In the genomic region with DNA sequence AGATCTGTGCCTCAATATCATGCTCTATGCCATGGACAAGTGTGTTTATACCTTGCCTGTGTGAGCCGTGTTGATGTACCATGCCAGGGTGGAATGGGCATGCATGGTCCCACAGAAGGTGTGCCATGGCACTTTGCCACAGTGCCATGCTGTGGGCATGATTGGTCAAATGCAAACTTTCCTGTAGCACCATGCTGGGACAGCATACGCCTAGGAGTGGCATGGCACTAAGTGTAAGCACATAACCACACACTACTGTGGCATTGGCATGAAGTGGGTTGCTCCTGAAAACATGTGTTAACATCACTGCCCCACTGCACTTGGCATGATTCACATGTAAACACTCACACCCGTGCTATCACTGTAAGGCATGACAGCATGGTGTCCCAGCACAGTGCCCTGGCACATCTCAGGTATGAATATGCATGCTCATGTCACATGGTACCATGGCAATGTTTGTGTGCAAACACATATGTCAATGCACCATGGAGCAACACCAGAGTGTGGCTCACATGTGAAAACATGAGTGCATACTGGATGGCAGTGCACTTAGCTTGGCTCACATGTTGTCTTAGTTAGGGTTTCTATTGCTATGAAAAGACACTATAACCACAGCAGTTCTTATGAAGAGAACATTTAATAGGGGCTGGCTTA, we compare ENCODE assay signal across 17 mouse cellular contexts. TPM values are rescaled to one million over a fixed set of nuclear protein-coding genes. Genes with fewer than 3 reads are reported as not detected.
DNase-seq lines count a peak whose midpoint lies in the region; ATAC-seq and TF ChIP-seq lines count a peak whose summit lies in the region.
"Had no signal": no experiment of that assay in that cellular context is flagged by ENCODE, and none has a peak within 500 bp of the region (broad histone marks: within the 10 kb centered on the region; RNA-seq: fewer than 3 reads in every experiment).

No protein-coding gene starts in this region.

- no peak for TF ChIP-seq RAD21 in MEL (IDR thresholded peaks at IDR 0.05; ENCODE audit: low read depth, low read length)

- TF ChIP-seq CTCF in MEL (IDR thresholded peaks at IDR 0.05 in 2 of 3, conservative IDR thresholded peaks at IDR 0.05 in 1 of 3; ENCODE audit: control insufficient read depth in 1 of 3, insufficient read depth in 1 of 3, low read depth in 2 of 3, low read length in 3 of 3, poor library complexity in 1 of 3, severe bottlenecking in 1 of 3) = no peak

- no peaks in the 10 kb centered on the region for H3K9me3 ChIP-seq in hindbrain, embryonic 16.5 days (ENCODE audit: control insufficient read depth, low read length)
- no peaks in the 10 kb centered on the region for H3K9me3 ChIP-seq in hindbrain, embryonic 10.5 days
- H3K9me3 ChIP-seq in MEL (replicated peaks; ENCODE audit: insufficient read depth, low read length) = no peaks in the 10 kb centered on the region
- H3K9me3 ChIP-seq: embryonic facial prominence, embryonic 13.5 days; heart, embryonic 13.5 days; limb, embryonic 13.5 days had no signal

- ATAC-seq in hindbrain, embryonic 16.5 days = peak; percentile 31; the same call in 1 of the 2 replicates
- no peak for ATAC-seq in megakaryocyte progenitor cell, adult 5-6 weeks (replicated peaks; ENCODE audit: poor library complexity)
- ATAC-seq: intestine, embryonic 16.5 days; midbrain, embryonic 16.5 days had no signal

- H3K27ac ChIP-seq in hindbrain, embryonic 16.5 days (ENCODE audit: low read depth, low read length) = no peak overlapping the region
- no peak overlapping the region for H3K27ac ChIP-seq in hindbrain, embryonic 10.5 days
- no peak overlapping the region for H3K27ac ChIP-seq in MEL (ENCODE audit: control insufficient read depth, low read depth, low read length)
- H3K27ac ChIP-seq: embryonic facial prominence, embryonic 13.5 days; heart, embryonic 13.5 days; limb, embryonic 13.5 days had no signal

- no peak overlapping the region for H3K4me2 ChIP-seq in hindbrain, embryonic 16.5 days (ENCODE audit: low read length)
- H3K4me2 ChIP-seq: heart, embryonic 13.5 days; limb, embryonic 13.5 days had no signal

- no peaks in the 10 kb centered on the region for H3K27me3 ChIP-seq in hindbrain, embryonic 16.5 days (replicated peaks; ENCODE audit: control insufficient read depth, insufficient read depth, low read length)
- H3K27me3 ChIP-seq in hindbrain, embryonic 10.5 days (ENCODE audit: insufficient read depth, poor library complexity, severe bottlenecking) = no peaks in the 10 kb centered on the region
- no peaks in the 10 kb centered on the region; a peak in 1 of 4 replicates for H3K27me3 ChIP-seq in MEL (ENCODE audit: control insufficient read depth in 1 of 2, insufficient read depth in 2 of 2, low read length in 2 of 2)
- H3K27me3 ChIP-seq: embryonic facial prominence, embryonic 13.5 days; heart, embryonic 13.5 days; limb, embryonic 13.5 days had no signal

- H3K9ac ChIP-seq in hindbrain, embryonic 16.5 days (ENCODE audit: low read depth, low read length) = no peak overlapping the region
- H3K9ac ChIP-seq in MEL (ENCODE audit: control insufficient read depth, low read depth, low read length, poor library complexity, severe bottlenecking) = no peak overlapping the region
- H3K9ac ChIP-seq: embryonic facial prominence, embryonic 13.5 days; heart, embryonic 13.5 days; limb, embryonic 13.5 days had no signal

- 79% methylated on average over 3 of the region's 3 CpGs for WGBS in hindbrain, embryonic 16.5 days
- WGBS in hindbrain, embryonic 10.5 days = 83% methylated on average over 3 of the region's 3 CpGs

- peak; percentile 21 for DNase-seq in cerebellum, adult 11 months
- DNase-seq in cerebellum, adult 8-10 months = no peak
- DNase-seq in hindbrain, embryonic 10.5 days (ENCODE audit: low spot score) = no peak
- DNase-seq in MEL (ENCODE audit: low read depth, low spot score) = no peak
- peak; percentile 46 to 50 for DNase-seq in cerebellum, postnatal 14 days
- no peak for DNase-seq in gastrocnemius, postnatal 14 days
- DNase-seq: heart, postnatal 4 days; lung, postnatal 10 days; thymus, postnatal 4 days had no signal

- no peak overlapping the region for H3K4me3 ChIP-seq in hindbrain, embryonic 16.5 days (ENCODE audit: low read length)
- no peak overlapping the region for H3K4me3 ChIP-seq in hindbrain, embryonic 10.5 days
- H3K4me3 ChIP-seq in MEL (ENCODE audit: control insufficient read depth in 1 of 2, insufficient read depth in 1 of 2, low read depth in 2 of 2, low read length in 2 of 2) = no peak overlapping the region
- H3K4me3 ChIP-seq: embryonic facial prominence, embryonic 13.5 days; heart, embryonic 13.5 days; limb, embryonic 13.5 days had no signal

- no peaks in the 10 kb centered on the region for H3K79me2 ChIP-seq in MEL (ENCODE audit: control insufficient read depth, insufficient read depth, low read length, poor library complexity)

- no peak for TF ChIP-seq EP300 in MEL (IDR thresholded peaks at IDR 0.05; ENCODE audit: low read depth in 1 of 2, low read length in 2 of 2)

- peaks cover 3% of the 10 kb centered on the region; the same call in 1 of the 2 replicates for H3K4me1 ChIP-seq in hindbrain, embryonic 16.5 days (ENCODE audit: control insufficient read depth, insufficient read depth, low read depth, low read length)
- peaks cover 11% of the 10 kb centered on the region for H3K4me1 ChIP-seq in hindbrain, embryonic 10.5 days (replicated peaks)
- no peaks in the 10 kb centered on the region for H3K4me1 ChIP-seq in MEL (ENCODE audit: control insufficient read depth in 1 of 2, insufficient read depth in 2 of 2, low read length in 2 of 2)
- H3K4me1 ChIP-seq: embryonic facial prominence, embryonic 13.5 days; heart, embryonic 13.5 days; limb, embryonic 13.5 days had no signal

- no peak for TF ChIP-seq POLR2A in MEL (IDR thresholded peaks at IDR 0.05; ENCODE audit: control insufficient read depth in 1 of 2, insufficient read depth in 1 of 2, low read depth in 1 of 2, low read length in 2 of 2, poor library complexity in 1 of 2)

- no peaks in the 10 kb centered on the region for H3K36me3 ChIP-seq in hindbrain, embryonic 16.5 days (ENCODE audit: control insufficient read depth, insufficient read depth, low read length)
- H3K36me3 ChIP-seq in hindbrain, embryonic 10.5 days = no peaks in the 10 kb centered on the region
- H3K36me3 ChIP-seq in MEL (ENCODE audit: control insufficient read depth in 1 of 2, insufficient read depth in 2 of 2, low read length in 2 of 2) = no peaks in the 10 kb centered on the region
- H3K36me3 ChIP-seq: embryonic facial prominence, embryonic 13.5 days; heart, embryonic 13.5 days; limb, embryonic 13.5 days had no signal

- intact Hi-C loops in gastrocnemius, postnatal 14 days (cut with DNase I; ENCODE audit: low total_unique reads) = no loop called here

TF ChIP-seq in MEL, 35 proteins besides CTCF, POLR2A, EP300 and RAD21:
- TF ChIP-seq TCF12 (IDR thresholded peaks at IDR 0.05; ENCODE audit: low read depth, low read length) = no peak
- 0 out of 2 replicates have a peak, but pooled peaks have one; percentile 50 for TF ChIP-seq POLR2AphosphoS5 (IDR thresholded peaks at IDR 0.05; ENCODE audit: borderline replicate concordance, low read depth, low read length)

RNA-seq across cellular contexts. Expression of a gene that starts 24.2 kb away (rescaled TPM):
- 1.5 and 3.1 TPM in 2 replicates for polyA plus RNA-seq in hindbrain, embryonic 16.5 days (2015; fragmentation: Nextera tagmentation; extraction: Ambion mirVana)
- 0.66 and 0.99 TPM in 2 replicates for polyA plus RNA-seq in hindbrain, embryonic 10.5 days (2016; fragmentation: Nextera tagmentation; extraction: Ambion mirVana)
- not detected in 2 replicates for total RNA-seq in MEL (2012; rRNA removed)
- not detected for polyA plus RNA-seq in MEL (2012; ENCODE audit: insufficient read depth in 1 of 2, insufficient read length in 2 of 2, low read depth in 1 of 2, low replicate concordance in 2 of 2, missing spikeins in 1 of 2)
- 0.10 TPM in 1 of 2 replicates, not detected in the other for total RNA-seq in megakaryocyte progenitor cell, adult 5-6 weeks (2015)
- total RNA-seq in megakaryocyte progenitor cell, adult 5-6 weeks (2017) = 0.46 TPM in 1 of 2 replicates, not detected in the other
- total RNA-seq in gastrocnemius, postnatal 14 days (2021) = under 1 TPM; 0.12 to 0.20 TPM
- total RNA-seq: granulocyte monocyte progenitor cell, adult 5-6 weeks; heart, postnatal 4 days had no signal

RNA-seq across cellular contexts. Expression of a gene that starts 50.2 kb away (rescaled TPM):
- polyA plus RNA-seq in hindbrain, embryonic 16.5 days (2015; fragmentation: Nextera tagmentation; extraction: Ambion mirVana) = 34.5 and 35.2 TPM in 2 replicates
- 33.4 and 34.6 TPM in 2 replicates for polyA plus RNA-seq in hindbrain, embryonic 10.5 days (2016; fragmentation: Nextera tagmentation; extraction: Ambion mirVana)
- total RNA-seq in MEL (2012; rRNA removed) = 14.5 and 14.9 TPM in 2 replicates
- polyA plus RNA-seq in MEL (2012; ENCODE audit: insufficient read depth in 1 of 2, insufficient read length in 2 of 2, low read depth in 1 of 2, low replicate concordance in 2 of 2, missing spikeins in 1 of 2) = 10 to 100 TPM in 1 of 2 experiments, not detected in 1; 13.7 TPM
- 34.5 and 43.3 TPM in 2 replicates for total RNA-seq in megakaryocyte progenitor cell, adult 5-6 weeks (2015)
- 23.2 and 60.3 TPM in 2 replicates for total RNA-seq in megakaryocyte progenitor cell, adult 5-6 weeks (2017)
- 1 to 10 TPM; 9.0 to 9.8 TPM for total RNA-seq in gastrocnemius, postnatal 14 days (2021)

Comparison
In these comparisons a context has a peak if more than half of its experiments do, and no peak if none do; other contexts are left out.
1. DNase-seq: peak in cerebellum, adult 11 months (single experiment) and cerebellum, postnatal 14 days (2 of 2); none in cerebellum, adult 8-10 months (single experiment), hindbrain, embryonic 10.5 days (single experiment), MEL (single experiment) and gastrocnemius, postnatal 14 days (single experiment).